ENCODE assay signal across 9 mouse cellular contexts in the genomic region with DNA sequence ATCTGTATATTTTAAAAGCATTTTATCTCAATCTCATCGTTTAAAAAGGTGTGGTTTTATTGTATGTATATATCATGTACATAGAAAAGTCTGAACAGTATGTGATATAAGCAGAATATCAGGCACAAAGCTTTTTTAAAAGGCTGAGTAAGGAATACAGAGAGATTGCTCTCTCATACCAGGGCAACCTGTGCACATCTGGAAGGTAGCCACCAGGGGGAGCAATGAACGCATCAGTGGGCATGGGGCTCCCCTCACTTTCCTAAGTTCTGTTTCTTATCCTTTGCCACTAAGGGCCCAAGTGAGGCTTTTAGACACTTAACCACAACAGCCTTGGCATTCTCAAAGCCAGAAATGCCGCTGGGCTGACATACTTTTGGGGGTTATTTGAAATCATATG.
A peak's percentile ranks its signal among the peaks of the same experiment; 100 is the strongest.
DNase-seq lines count a peak whose midpoint lies in the region; ATAC-seq and TF ChIP-seq lines count a peak whose summit lies in the region.
"Had no signal": no experiment of that assay in that cellular context is flagged by ENCODE, and none has a peak within 500 bp of the region (broad histone marks: within the 10 kb centered on the region; RNA-seq: fewer than 3 reads in every experiment).

No protein-coding gene starts in this region.

- no peak overlapping the region for H3K9ac ChIP-seq in liver, embryonic 12.5 days
- no peak overlapping the region for H3K9ac ChIP-seq in hindbrain, postnatal 0 days (replicated peaks; ENCODE audit: low read length)
- no peak overlapping the region for H3K9ac ChIP-seq in midbrain, embryonic 16.5 days (ENCODE audit: low read depth, low read length)
- H3K9ac ChIP-seq: embryonic facial prominence, embryonic 12.5 days had no signal

- H3K4me1 ChIP-seq in liver, embryonic 12.5 days, result no peaks in the 10 kb centered on the region
- H3K4me1 ChIP-seq in hindbrain, postnatal 0 days (ENCODE audit: insufficient read depth, low read length), result no peaks in the 10 kb centered on the region
- H3K4me1 ChIP-seq in midbrain, embryonic 16.5 days (ENCODE audit: control insufficient read depth, insufficient read depth, low read length), result peaks cover under 1% of the 10 kb centered on the region; the same call in 1 of the 2 replicates
- H3K4me1 ChIP-seq: embryonic facial prominence, embryonic 12.5 days had no signal

- H3K27ac ChIP-seq in liver, embryonic 12.5 days, result no peak overlapping the region
- H3K27ac ChIP-seq in hindbrain, postnatal 0 days, result no peak overlapping the region
- no peak overlapping the region for H3K27ac ChIP-seq in midbrain, embryonic 16.5 days (ENCODE audit: low read length)
- H3K27ac ChIP-seq: embryonic facial prominence, embryonic 12.5 days had no signal

- H3K4me2 ChIP-seq in liver, embryonic 12.5 days, result no peak overlapping the region
- no peak overlapping the region for H3K4me2 ChIP-seq in hindbrain, postnatal 0 days (ENCODE audit: low read depth, low read length)
- H3K4me2 ChIP-seq in midbrain, embryonic 16.5 days (ENCODE audit: low read length), result no peak overlapping the region
- H3K4me2 ChIP-seq: embryonic facial prominence, embryonic 12.5 days had no signal

- H3K27me3 ChIP-seq in liver, embryonic 12.5 days (replicated peaks), result no peaks in the 10 kb centered on the region
- no peaks in the 10 kb centered on the region for H3K27me3 ChIP-seq in hindbrain, postnatal 0 days (ENCODE audit: insufficient read depth, low read length)
- no peaks in the 10 kb centered on the region for H3K27me3 ChIP-seq in midbrain, embryonic 16.5 days (ENCODE audit: control insufficient read depth, insufficient read depth, low read depth, low read length)
- H3K27me3 ChIP-seq in splenic B cell, adult 2 months (ENCODE audit: control insufficient read depth, insufficient read depth, low read length, poor library complexity, severe bottlenecking), result no peaks in the 10 kb centered on the region
- H3K27me3 ChIP-seq: embryonic facial prominence, embryonic 12.5 days had no signal

- WGBS in liver, embryonic 12.5 days (ENCODE audit: insufficient replicate concordance), result 14% methylated on average over 3 of the region's 3 CpGs
- 35% methylated on average over 3 of the region's 3 CpGs for WGBS in hindbrain, postnatal 0 days
- 30% methylated on average over 3 of the region's 3 CpGs for WGBS in midbrain, embryonic 16.5 days

- H3K4me3 ChIP-seq in liver, embryonic 12.5 days, result no peak overlapping the region
- no peak overlapping the region for H3K4me3 ChIP-seq in hindbrain, postnatal 0 days (ENCODE audit: low read length)
- H3K4me3 ChIP-seq in midbrain, embryonic 16.5 days (ENCODE audit: low read depth, low read length), result no peak overlapping the region
- H3K4me3 ChIP-seq: embryonic facial prominence, embryonic 12.5 days had no signal

- no peaks in the 10 kb centered on the region for H3K9me3 ChIP-seq in liver, embryonic 12.5 days (replicated peaks)
- no peaks in the 10 kb centered on the region for H3K9me3 ChIP-seq in hindbrain, postnatal 0 days (ENCODE audit: low read length)
- H3K9me3 ChIP-seq in midbrain, embryonic 16.5 days (replicated peaks; ENCODE audit: control insufficient read depth, low read length, poor library complexity, severe bottlenecking), result no peaks in the 10 kb centered on the region
- H3K9me3 ChIP-seq: embryonic facial prominence, embryonic 12.5 days had no signal

- intact Hi-C loops in left cerebral cortex, postnatal 14 days (cut with DNase I), result loop anchor here (5.0 kb wide), 1 partner anchor 189 kb away; no protein-coding TSS in a partner anchor

- peak; percentile 62 for DNase-seq in liver
- DNase-seq in c-Kit-positive CD71-positive TER-119-negative erythroid progenitor cells, embryonic 14.5 days (ENCODE audit: low read depth), result peak; percentile 40
- DNase-seq in frontal cortex, postnatal 36 days (ENCODE audit: low spot score in 2 of 2), result peak; percentile 48 to 59
- peak; percentile 82 for DNase-seq in hindbrain, postnatal 0 days (ENCODE audit: low spot score)
- peak; percentile 62 to 72 for DNase-seq in left cerebral cortex, postnatal 14 days (ENCODE audit: low spot score in 2 of 2)
- DNase-seq in splenic B cell, adult 2 months (ENCODE audit: low read depth, low spot score), result peak; percentile 76

- peak; percentile 88 for TF ChIP-seq CTCF in hindbrain, postnatal 0 days (IDR thresholded peaks at IDR 0.05; ENCODE audit: low read depth)

- ATAC-seq in liver, embryonic 12.5 days, result no peak
- no peak for ATAC-seq in hindbrain, postnatal 0 days
- 0 out of 2 replicates have a peak, but pooled peaks have one; percentile 48 for ATAC-seq in midbrain, embryonic 16.5 days

- peaks cover 32% of the 10 kb centered on the region for H3K36me3 ChIP-seq in liver, embryonic 12.5 days
- no peaks in the 10 kb centered on the region for H3K36me3 ChIP-seq in hindbrain, postnatal 0 days (ENCODE audit: insufficient read depth, low read length)
- peaks cover 2% of the 10 kb centered on the region; the same call in 1 of the 2 replicates for H3K36me3 ChIP-seq in midbrain, embryonic 16.5 days (ENCODE audit: control insufficient read depth, insufficient read depth, low read length)
- no peaks in the 10 kb centered on the region for H3K36me3 ChIP-seq in splenic B cell, adult 2 months (ENCODE audit: control insufficient read depth, insufficient read depth, low read length, poor library complexity, severe bottlenecking)
